Mouse (Mus musculus): ENCODE measurements around the gene Gpr179.
"Not testable (repeated sequence)": the region's sequence is repeated elsewhere in the genome, so short reads cannot be mapped to it uniquely, and the experiment has no call there.

Gene Gpr179

GRCm38 (mm10) chr11:97321197-97321596 is 30.7 kb downstream of the Gpr179 start:
- Histone ChIP-seq H3K27me3 (ENCODE audit: control insufficient read depth, insufficient read depth, low read length, poor library complexity, severe bottlenecking) (no peaks in the 10 kb centered on the region), H3K36me3 (ENCODE audit: control insufficient read depth, insufficient read depth, low read length, poor library complexity, severe bottlenecking) (peaks cover 2% of the 10 kb centered on the region; the same call in 1 of the 2 replicates)
- no peak for DNase-seq (ENCODE audit: low read depth, low spot score)

GRCm38 (mm10) chr11:97315504-97316503 is 36.1 kb downstream of the Gpr179 start, which contains the start of gene Mrpl45:
Mrpl45 (plus strand) TSS chr11:97315716.
- no peaks in the 10 kb centered on the region for H3K36me3 ChIP-seq (ENCODE audit: control insufficient read depth, insufficient read depth, low read length, poor library complexity, severe bottlenecking)
- peak; percentile 98 for DNase-seq (ENCODE audit: low read depth, low spot score)
- no peaks in the 10 kb centered on the region; the same call in 1 of the 2 replicates for H3K27me3 ChIP-seq (ENCODE audit: control insufficient read depth, insufficient read depth, low read length, poor library complexity, severe bottlenecking)

DNA sequence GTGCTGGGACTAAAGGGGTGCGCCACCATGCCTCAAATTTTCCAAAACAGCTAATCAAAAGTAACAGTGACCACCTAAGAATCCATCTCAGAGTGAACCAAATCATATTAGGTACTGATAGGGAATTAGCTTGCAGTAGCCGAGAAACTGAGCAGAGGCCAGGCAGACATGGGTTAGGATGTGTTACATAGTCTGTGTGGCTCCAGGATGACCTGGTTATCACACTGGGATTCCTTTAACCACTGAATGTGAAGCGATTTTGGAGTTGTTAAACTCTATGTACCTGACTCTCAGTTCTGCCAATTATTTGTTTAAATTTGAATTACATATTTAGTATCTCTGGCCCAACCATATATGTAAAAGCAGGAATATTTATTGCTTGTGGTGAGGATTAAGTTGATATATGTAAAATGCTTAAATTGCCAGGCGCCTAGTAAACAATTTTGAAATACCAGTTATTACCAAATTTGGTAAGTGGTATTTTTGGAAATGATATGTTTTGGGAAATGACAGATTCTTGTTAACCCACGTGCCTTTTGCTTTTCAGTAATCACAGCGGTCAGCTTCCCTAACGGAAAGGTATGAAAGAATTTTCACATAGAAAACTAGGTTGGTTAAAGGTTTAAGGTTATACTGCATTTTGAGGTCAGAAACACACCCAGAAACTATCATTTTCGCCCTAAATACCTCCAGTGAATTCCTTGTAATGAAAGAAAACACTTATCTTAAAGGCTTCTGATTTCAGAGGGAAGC is 37.0 kb downstream of the Gpr179 start:
- H3K36me3 ChIP-seq (ENCODE audit: control insufficient read depth, insufficient read depth, low read length, poor library complexity, severe bottlenecking), result no peaks in the 10 kb centered on the region
- DNase-seq (ENCODE audit: low read depth, low spot score), result no peak
- H3K27me3 ChIP-seq (ENCODE audit: control insufficient read depth, insufficient read depth, low read length, poor library complexity, severe bottlenecking), result no peaks in the 10 kb centered on the region; the same call in 1 of the 2 replicates

DNA sequence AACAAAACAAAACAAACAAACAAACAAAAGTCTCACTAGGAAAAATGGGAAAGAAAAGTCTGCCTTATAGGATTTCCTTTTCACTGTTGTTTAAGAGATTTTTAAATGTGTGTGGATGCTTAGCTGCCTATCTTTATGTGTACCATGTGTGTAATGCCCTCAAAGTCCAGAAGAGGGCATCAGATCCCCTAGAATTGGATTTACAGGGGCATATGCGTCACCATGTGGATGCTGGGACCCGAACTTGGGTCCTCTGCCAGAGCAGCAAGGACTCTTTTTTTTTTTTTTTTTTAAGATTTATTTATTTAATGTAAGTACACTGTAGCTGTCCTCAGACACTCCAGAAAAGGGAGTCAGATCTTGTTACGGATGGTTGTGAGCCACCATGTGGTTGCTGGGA is 37.8 kb downstream of the Gpr179 start:
- peak; percentile 60 for DNase-seq (ENCODE audit: low read depth, low spot score)
- Histone ChIP-seq H3K27me3 (ENCODE audit: control insufficient read depth, insufficient read depth, low read length, poor library complexity, severe bottlenecking) (no peaks in the 10 kb centered on the region; the same call in none of the 2 replicates), H3K36me3 (ENCODE audit: control insufficient read depth, insufficient read depth, low read length, poor library complexity, severe bottlenecking) (no peaks in the 10 kb centered on the region)

DNA sequence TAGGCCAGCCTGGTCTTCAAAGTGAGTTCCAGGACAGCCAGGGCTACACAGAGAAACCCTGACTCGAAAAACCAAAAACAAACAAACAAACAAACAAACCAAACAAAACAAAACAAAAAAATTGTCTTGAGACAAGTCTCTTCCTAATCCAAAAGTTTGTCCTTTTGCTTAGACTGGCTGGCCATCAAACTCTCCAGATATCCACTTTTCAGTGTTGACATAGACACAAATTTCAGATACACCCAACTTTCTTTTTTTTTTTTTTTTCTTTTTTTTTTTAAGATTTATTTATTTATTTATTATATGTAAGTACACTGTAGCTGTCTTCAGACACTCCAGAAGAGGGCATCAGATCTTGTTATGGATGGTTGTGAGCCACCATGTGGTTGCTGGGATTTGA is 39.0 kb downstream of the Gpr179 start:
- DNase-seq (ENCODE audit: low read depth, low spot score), result not testable (repeated sequence)

GRCm38 (mm10) chr11:97310895-97311631 is 40.8 kb downstream of the Gpr179 start:
- no peaks in the 10 kb centered on the region for H3K36me3 ChIP-seq (ENCODE audit: control insufficient read depth, insufficient read depth, low read length, poor library complexity, severe bottlenecking)
- no peak for DNase-seq (ENCODE audit: low read depth, low spot score)
- H3K27me3 ChIP-seq (ENCODE audit: control insufficient read depth, insufficient read depth, low read length, poor library complexity, severe bottlenecking), result no peaks in the 10 kb centered on the region; the same call in none of the 2 replicates

More for the DNA sequence above, 39.0 kb downstream of the Gpr179 start:
- not testable (repeated sequence) for H3K36me3 ChIP-seq (ENCODE audit: control insufficient read depth, insufficient read depth, low read length, poor library complexity, severe bottlenecking); H3K27me3 ChIP-seq (ENCODE audit: control insufficient read depth, insufficient read depth, low read length, poor library complexity, severe bottlenecking)

DNA sequence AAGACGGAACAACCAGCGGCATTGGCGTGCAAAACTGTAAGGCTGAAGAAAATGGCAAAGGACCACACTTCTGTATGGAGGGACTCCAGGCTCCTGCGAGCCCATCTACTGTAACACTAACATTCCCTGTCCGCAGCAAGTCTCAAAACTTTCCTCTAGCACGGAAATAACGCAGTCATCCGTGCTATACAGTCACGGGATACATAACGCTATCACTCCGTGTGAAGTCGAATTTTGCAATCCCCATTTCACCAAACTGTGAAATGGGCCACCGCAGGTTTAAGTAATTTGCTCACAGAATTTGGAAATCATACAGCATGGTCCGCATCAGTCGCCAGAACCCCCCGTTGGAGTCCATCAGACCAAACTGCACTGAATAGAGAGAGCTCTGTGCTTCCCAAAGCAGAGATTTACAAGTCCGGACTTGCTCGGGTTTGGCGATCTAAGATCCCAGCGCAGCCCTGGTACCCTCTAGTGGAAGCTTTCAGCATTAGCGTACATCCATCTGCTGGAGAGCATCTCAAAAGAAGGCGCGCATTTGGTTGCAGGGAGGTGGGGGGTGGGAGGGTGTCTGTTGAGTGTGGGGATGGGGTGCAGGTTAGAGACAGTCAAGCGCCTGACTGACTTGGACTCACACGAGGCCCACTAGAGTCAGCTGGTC is 41.8 kb downstream of the Gpr179 start:
- Histone ChIP-seq H3K36me3 (ENCODE audit: control insufficient read depth, insufficient read depth, low read length, poor library complexity, severe bottlenecking) (no peaks in the 10 kb centered on the region), H3K27me3 (ENCODE audit: control insufficient read depth, insufficient read depth, low read length, poor library complexity, severe bottlenecking) (no peaks in the 10 kb centered on the region; the same call in none of the 2 replicates)
- peak; percentile 81 for DNase-seq (ENCODE audit: low read depth, low spot score)

GRCm38 (mm10) chr11:97309451-97309836 is 42.4 kb downstream of the Gpr179 start:
- Histone ChIP-seq H3K36me3 (ENCODE audit: control insufficient read depth, insufficient read depth, low read length, poor library complexity, severe bottlenecking) (no peaks in the 10 kb centered on the region), H3K27me3 (ENCODE audit: control insufficient read depth, insufficient read depth, low read length, poor library complexity, severe bottlenecking) (no peaks in the 10 kb centered on the region; the same call in none of the 2 replicates)
- DNase-seq (ENCODE audit: low read depth, low spot score), result peak; percentile 26

DNA sequence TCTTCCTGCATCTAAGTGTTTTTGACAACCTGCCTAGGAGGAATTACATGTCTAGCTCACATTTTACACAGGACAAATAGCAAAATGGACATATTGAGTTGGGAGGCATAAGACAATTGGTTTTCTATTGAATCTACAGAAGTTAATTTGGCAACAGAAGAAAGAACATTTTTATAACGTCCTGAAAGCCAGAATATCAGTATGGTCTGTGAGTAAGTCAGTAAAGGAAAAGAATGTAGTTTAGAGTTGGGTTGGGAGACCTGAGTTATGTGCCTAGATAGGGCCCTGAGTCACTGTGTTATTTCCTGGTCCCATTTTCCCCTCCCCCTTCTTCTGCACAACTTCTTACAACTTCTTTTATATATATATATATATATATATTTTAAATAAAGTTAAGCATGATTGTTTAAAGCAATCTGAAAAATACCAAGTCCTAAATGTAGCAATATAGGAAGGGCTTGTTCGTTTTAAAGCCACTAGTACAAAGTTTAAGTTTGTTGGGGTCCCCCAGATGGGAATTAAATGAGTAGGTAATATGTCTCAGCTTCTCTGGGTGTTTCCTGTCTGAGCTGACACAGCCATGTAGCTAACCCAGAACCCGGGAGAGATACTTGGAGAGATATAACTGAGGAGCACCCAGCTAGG is 42.9 kb downstream of the Gpr179 start:
- no peak for DNase-seq (ENCODE audit: low read depth, low spot score)
- no peaks in the 10 kb centered on the region for H3K36me3 ChIP-seq (ENCODE audit: control insufficient read depth, insufficient read depth, low read length, poor library complexity, severe bottlenecking)
- H3K27me3 ChIP-seq (ENCODE audit: control insufficient read depth, insufficient read depth, low read length, poor library complexity, severe bottlenecking), result no peaks in the 10 kb centered on the region; the same call in none of the 2 replicates

GRCm38 (mm10) chr11:97307294-97308069 is 44.4 kb downstream of the Gpr179 start:
- H3K27me3 ChIP-seq (ENCODE audit: control insufficient read depth, insufficient read depth, low read length, poor library complexity, severe bottlenecking), result no peaks in the 10 kb centered on the region; the same call in 1 of the 2 replicates
- no peak for DNase-seq (ENCODE audit: low read depth, low spot score)
- H3K36me3 ChIP-seq (ENCODE audit: control insufficient read depth, insufficient read depth, low read length, poor library complexity, severe bottlenecking), result no peaks in the 10 kb centered on the region

- Histone ChIP-seq H3K36me3 (ENCODE audit: control insufficient read depth, insufficient read depth, low read length, poor library complexity, severe bottlenecking) (no peaks in the 10 kb centered on the region), H3K27me3 (ENCODE audit: control insufficient read depth, insufficient read depth, low read length, poor library complexity, severe bottlenecking) (no peaks in the 10 kb centered on the region; the same call in 1 of the 2 replicates)
- DNase-seq (ENCODE audit: low read depth, low spot score), result no peak
Measured at GRCm38 (mm10) chr11:97304631-97305030, 47.2 kb downstream of the Gpr179 start.

DNA sequence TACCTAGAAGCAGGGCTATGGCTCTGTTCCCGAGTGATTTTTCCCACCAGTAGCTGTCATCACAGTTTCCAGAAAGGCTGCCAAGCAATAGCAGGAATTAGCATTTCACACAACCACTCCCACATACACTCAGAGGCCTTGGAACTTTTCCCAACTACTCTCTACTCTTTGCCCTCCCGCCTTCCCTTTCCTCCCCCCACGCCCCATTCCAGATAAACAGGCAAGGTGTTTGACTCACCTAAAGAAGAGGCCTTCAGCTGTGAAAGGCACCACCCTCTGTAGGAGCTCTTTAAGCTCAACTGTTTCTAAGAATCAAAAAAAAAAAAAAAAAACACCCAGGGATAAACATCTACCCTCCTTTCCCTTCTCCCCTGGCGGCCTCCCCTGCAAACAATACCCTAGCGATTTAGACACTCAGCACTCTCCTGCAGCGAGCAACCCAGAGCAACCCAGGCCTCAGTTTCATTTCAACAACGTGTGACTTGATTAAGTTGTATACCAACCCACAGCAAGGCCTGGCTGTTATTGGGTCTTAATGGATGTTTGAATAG is 49.6 kb downstream of the Gpr179 start:
- DNase-seq (ENCODE audit: low read depth, low spot score), result no peak
- no peaks in the 10 kb centered on the region for H3K27me3 ChIP-seq (ENCODE audit: control insufficient read depth, insufficient read depth, low read length, poor library complexity, severe bottlenecking)

GRCm38 (mm10) chr11:97301406-97301805 is 50.5 kb downstream of the Gpr179 start:
- no peaks in the 10 kb centered on the region for H3K36me3 ChIP-seq (ENCODE audit: control insufficient read depth, insufficient read depth, low read length, poor library complexity, severe bottlenecking)
- H3K27me3 ChIP-seq (ENCODE audit: control insufficient read depth, insufficient read depth, low read length, poor library complexity, severe bottlenecking), result no peaks in the 10 kb centered on the region
- DNase-seq (ENCODE audit: low read depth, low spot score), result no peak

More for the DNA sequence above, 49.6 kb downstream of the Gpr179 start:
- no peaks in the 10 kb centered on the region for H3K36me3 ChIP-seq (ENCODE audit: control insufficient read depth, insufficient read depth, low read length, poor library complexity, severe bottlenecking)
